Mouse (Mus musculus) lung, embryonic 15.5 days (tissue): ENCODE data around the gene Col19a1. TPM values are rescaled to one million over a fixed set of nuclear protein-coding genes. Genes with fewer than 3 reads are reported as not detected.

Source experiments
- ATAC-seq: fragments of 200-750 bp; cut with Nextera tagmentation; 2 replicates; pipeline ENCODE4 v1.8.0; 2017; ENCODE audit warnings: moderate number of reproducible peaks, borderline replicate concordance; ENCODE audit not compliant: low FRiP score, low TSS enrichment; ENCODE audit errors: extremely low read depth
- H3K27ac ChIP-seq: fragments of 300-500 bp; sonication (generic); 2 replicates; pipeline ENCODE4 v1.5.1; 2015; ENCODE audit warnings: moderate library complexity, mild to moderate bottlenecking, inconsistent platforms
- H3K27me3 ChIP-seq: fragments of 300-500 bp; sonication (generic); 2 replicates; pipeline ENCODE4 v1.6.1; 2015; ENCODE audit warnings: inconsistent platforms
- H3K36me3 ChIP-seq: fragments of 300-500 bp; sonication (generic); 2 replicates; pipeline ENCODE4 v1.6.1; 2015; ENCODE audit warnings: inconsistent platforms
- H3K4me1 ChIP-seq: fragments of 300-500 bp; sonication (generic); 2 replicates; pipeline ENCODE4 v1.6.1; 2015; ENCODE audit warnings: inconsistent platforms
- H3K4me2 ChIP-seq: fragments of 300-500 bp; sonication (generic); 2 replicates; pipeline ENCODE4 v1.6.1; 2015; ENCODE audit warnings: inconsistent platforms, mild to moderate bottlenecking, moderate library complexity
- H3K4me3 ChIP-seq: fragments of 300-500 bp; sonication (generic); 2 replicates; pipeline ENCODE4 v1.5.1; 2015; ENCODE audit warnings: mild to moderate bottlenecking, inconsistent platforms
- H3K9ac ChIP-seq: fragments of 300-500 bp; sonication (generic); 2 replicates; pipeline ENCODE4 v1.6.1; 2015; ENCODE audit warnings: inconsistent platforms
- H3K9me3 ChIP-seq: fragments of 300-500 bp; sonication (generic); 2 replicates; pipeline ENCODE4 v1.6.1; 2016; ENCODE audit warnings: inconsistent platforms
- WGBS: fragments of 180-500 bp; shearing (Covaris S2); methylation state at CpG from one replicate; pipeline ENCODE4 v1.1.7; 2015; 5-methylcytosine and 5-hydroxymethylcytosine counted together
- polyA plus RNA-seq: library from polyadenylated mRNA; unstranded; fragments of >200 nt; fragmentation: Nextera tagmentation; extraction: Ambion mirVana; gene quantifications from 2 replicates; pipeline ENCODE4 v1.2.1, GENCODE M21; 2015

The Col19a1 gene
- polyA plus RNA-seq, 1 experiment from 2014 or later, result 0.12 TPM

DNA sequence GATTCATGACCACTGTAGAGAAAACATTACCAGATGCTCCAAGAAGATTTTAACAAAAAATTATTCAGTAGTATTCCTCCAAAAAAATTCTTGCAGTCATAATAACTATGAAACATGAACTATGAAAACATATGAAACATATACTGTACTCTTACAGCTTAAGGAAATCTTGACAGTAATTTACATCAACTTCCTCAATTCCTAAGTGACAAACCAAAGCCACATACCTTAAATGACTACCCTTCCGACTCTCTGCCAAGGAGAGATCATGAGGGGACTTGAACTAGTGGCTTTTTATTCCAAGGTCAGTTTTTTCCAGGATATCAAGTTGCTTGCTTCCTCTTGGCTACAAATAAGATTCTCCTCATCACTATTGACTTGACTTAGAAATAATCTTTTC lies 39.7 kb downstream of the Col19a1 start:
- no peak for ATAC-seq
- 44% methylated on average over 1 of the region's 1 CpGs for WGBS

GRCm38 (mm10) chr1:24539852-24540251 lies 47.4 kb downstream of the Col19a1 start:
- 46% methylated on average over 1 of the region's 1 CpGs for WGBS
- no peaks in the 10 kb centered on the region for H3K4me1 ChIP-seq
- H3K27ac ChIP-seq, result no peak overlapping the region
- ATAC-seq, result no peak
- H3K9ac ChIP-seq, result no peak overlapping the region
- H3K9me3 ChIP-seq, result no peaks in the 10 kb centered on the region
- no peak overlapping the region for H3K4me3 ChIP-seq
- no peaks in the 10 kb centered on the region for H3K27me3 ChIP-seq
- H3K36me3 ChIP-seq, result no peaks in the 10 kb centered on the region
- H3K4me2 ChIP-seq, result no peak overlapping the region

More for the DNA sequence above, 39.7 kb downstream of the Col19a1 start:
- H3K4me1 ChIP-seq, result peaks cover 5% of the 10 kb centered on the region; the same call in 1 of the 2 replicates
- H3K27me3 ChIP-seq, result no peaks in the 10 kb centered on the region
- no peak overlapping the region for H3K4me3 ChIP-seq
- H3K4me2 ChIP-seq, result no peak overlapping the region
- no peak overlapping the region for H3K27ac ChIP-seq
- H3K9ac ChIP-seq, result no peak overlapping the region
- no peaks in the 10 kb centered on the region for H3K9me3 ChIP-seq
- H3K36me3 ChIP-seq, result no peaks in the 10 kb centered on the region

- Histone ChIP-seq H3K9me3 (no peaks in the 10 kb centered on the region), H3K4me1 (no peaks in the 10 kb centered on the region), H3K9ac (no peak overlapping the region), H3K36me3 (no peaks in the 10 kb centered on the region), H3K27me3 (no peaks in the 10 kb centered on the region), H3K27ac (no peak overlapping the region), H3K4me3 (no peak overlapping the region), H3K4me2 (no peak overlapping the region)
- no peak for ATAC-seq
- WGBS, result 39% methylated on average over 2 of the region's 2 CpGs
Measured at GRCm38 (mm10) chr1:24527194-24527593, 60.1 kb downstream of the Col19a1 start.

- Histone ChIP-seq H3K4me3 (no peak overlapping the region), H3K36me3 (no peaks in the 10 kb centered on the region), H3K4me2 (no peak overlapping the region), H3K27ac (no peak overlapping the region), H3K27me3 (no peaks in the 10 kb centered on the region), H3K4me1 (no peaks in the 10 kb centered on the region), H3K9me3 (no peaks in the 10 kb centered on the region), H3K9ac (no peak overlapping the region)
- ATAC-seq, result no peak
- 78% methylated on average over 4 of the region's 4 CpGs for WGBS
Measured at GRCm38 (mm10) chr1:24517462-24517861, 69.8 kb downstream of the Col19a1 start.

DNA sequence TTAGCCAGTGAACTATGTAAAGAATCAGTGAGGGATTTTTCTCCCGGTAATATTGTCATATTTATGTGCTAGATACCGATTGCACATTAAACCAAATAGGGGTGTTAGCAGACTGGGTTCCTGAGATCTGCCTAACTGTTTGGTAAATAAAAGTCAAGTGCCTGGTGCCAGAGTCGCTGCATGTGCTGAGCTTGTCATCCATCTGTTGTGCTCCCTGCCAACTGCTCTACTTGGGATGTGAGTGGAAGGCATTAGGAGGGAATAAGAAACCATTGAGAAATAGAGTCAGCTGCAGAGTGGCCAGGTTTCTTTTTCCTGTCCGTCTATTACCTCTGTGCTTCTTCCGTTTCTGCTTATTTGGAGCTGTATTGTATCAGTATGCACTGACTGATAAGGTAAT lies 71.9 kb downstream of the Col19a1 start:
- H3K4me2 ChIP-seq, result no peak overlapping the region
- H3K27me3 ChIP-seq, result no peaks in the 10 kb centered on the region
- H3K9me3 ChIP-seq, result no peaks in the 10 kb centered on the region
- WGBS, result 66% methylated on average over 5 of the region's 5 CpGs
- no peak for ATAC-seq
- H3K9ac ChIP-seq, result no peak overlapping the region
- no peak overlapping the region for H3K4me3 ChIP-seq
- H3K36me3 ChIP-seq, result no peaks in the 10 kb centered on the region
- H3K27ac ChIP-seq, result no peak overlapping the region
- H3K4me1 ChIP-seq, result no peaks in the 10 kb centered on the region

- H3K27ac ChIP-seq, result no peak overlapping the region
- H3K36me3 ChIP-seq, result no peaks in the 10 kb centered on the region
- H3K9ac ChIP-seq, result no peak overlapping the region
- WGBS, result 61% methylated on average over 6 of the region's 6 CpGs
- no peaks in the 10 kb centered on the region for H3K9me3 ChIP-seq
- no peaks in the 10 kb centered on the region for H3K27me3 ChIP-seq
- H3K4me2 ChIP-seq, result no peak overlapping the region
- H3K4me1 ChIP-seq, result no peaks in the 10 kb centered on the region
- no peak for ATAC-seq
- no peak overlapping the region for H3K4me3 ChIP-seq
Measured at GRCm38 (mm10) chr1:24511536-24511935, 75.7 kb downstream of the Col19a1 start.

DNA sequence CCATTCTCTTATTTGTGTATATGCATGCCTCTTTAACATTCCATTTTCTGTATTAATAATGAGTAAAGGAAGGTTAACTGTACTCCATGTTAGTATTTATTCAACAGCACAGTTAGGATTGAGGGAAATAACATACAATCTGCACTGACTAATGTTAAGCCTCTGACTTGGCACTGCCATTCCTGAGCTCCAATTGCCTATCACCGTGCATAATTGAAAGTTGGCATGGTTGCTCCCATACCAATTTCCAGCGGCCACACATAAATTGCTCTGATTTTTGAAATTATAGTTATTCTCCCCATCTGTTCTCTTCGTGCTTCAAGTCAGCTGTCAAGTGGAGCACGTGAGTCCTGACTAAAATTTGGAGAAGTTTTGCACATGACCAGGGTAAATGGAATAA lies 91.9 kb downstream of the Col19a1 start:
- no peak overlapping the region for H3K4me3 ChIP-seq
- H3K36me3 ChIP-seq, result no peaks in the 10 kb centered on the region
- ATAC-seq, result no peak
- H3K27me3 ChIP-seq, result no peaks in the 10 kb centered on the region
- H3K27ac ChIP-seq, result no peak overlapping the region
- H3K4me2 ChIP-seq, result no peak overlapping the region
- H3K4me1 ChIP-seq, result no peaks in the 10 kb centered on the region
- no peak overlapping the region for H3K9ac ChIP-seq
- 83% methylated on average over 4 of the region's 4 CpGs for WGBS
- H3K9me3 ChIP-seq, result no peaks in the 10 kb centered on the region

DNA sequence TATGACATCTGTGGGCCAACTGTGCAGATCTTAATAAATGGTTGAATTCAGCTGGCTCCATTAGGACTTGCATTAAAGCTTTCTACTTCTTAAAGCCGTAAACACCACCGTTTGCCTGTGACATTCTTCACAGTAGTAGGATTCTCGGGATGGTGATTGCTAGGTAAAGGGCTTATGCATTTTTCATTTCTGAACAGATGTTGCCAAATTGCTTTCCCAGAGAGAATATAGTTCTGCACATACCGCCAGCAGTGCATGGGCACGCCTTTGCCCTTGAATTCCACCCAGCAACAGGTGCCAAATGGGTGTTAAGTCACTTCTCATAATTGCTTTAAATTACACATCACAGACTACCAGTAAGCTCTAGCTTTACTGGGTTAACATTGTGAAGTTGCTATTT lies 103.1 kb downstream of the Col19a1 start:
- WGBS, result 69% methylated on average over 5 of the region's 5 CpGs
- H3K9ac ChIP-seq, result no peak overlapping the region
- no peaks in the 10 kb centered on the region for H3K27me3 ChIP-seq
- no peak for ATAC-seq
- no peaks in the 10 kb centered on the region for H3K4me1 ChIP-seq
- no peaks in the 10 kb centered on the region for H3K9me3 ChIP-seq
- H3K4me2 ChIP-seq, result no peak overlapping the region
- H3K4me3 ChIP-seq, result no peak overlapping the region
- H3K27ac ChIP-seq, result no peak overlapping the region
- H3K36me3 ChIP-seq, result no peaks in the 10 kb centered on the region

DNA sequence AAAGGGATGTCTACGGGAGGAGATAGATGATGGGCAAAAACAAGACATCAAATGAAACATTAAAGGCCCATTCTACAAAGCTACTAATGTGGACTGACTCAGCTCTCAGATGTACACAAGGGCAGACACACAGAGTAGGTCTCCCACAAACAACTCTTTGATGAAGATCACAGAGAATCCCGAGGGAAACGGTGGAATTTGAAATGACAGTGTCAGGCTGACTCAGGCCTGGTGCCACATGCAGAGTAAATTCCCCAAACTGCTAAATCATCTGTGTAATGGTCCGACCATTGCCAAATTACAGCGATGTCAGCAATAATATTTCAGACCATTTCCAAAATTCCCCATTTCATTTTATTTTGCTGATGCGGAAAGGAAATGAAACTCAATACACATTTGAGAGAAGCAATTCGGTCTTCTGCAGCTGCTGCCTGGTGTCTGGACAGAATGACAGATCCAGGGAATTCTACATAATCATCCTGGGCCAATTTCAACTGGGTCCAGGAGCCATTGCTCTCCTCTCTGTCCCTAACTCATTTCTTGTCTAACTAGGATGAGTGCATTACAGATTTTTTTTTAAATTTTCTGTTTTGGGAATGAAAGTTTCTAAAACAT lies 116.1 kb downstream of the Col19a1 start:
- Histone ChIP-seq H3K4me3 (no peak overlapping the region), H3K27ac (no peak overlapping the region), H3K9me3 (no peaks in the 10 kb centered on the region), H3K27me3 (no peaks in the 10 kb centered on the region), H3K9ac (no peak overlapping the region), H3K36me3 (no peaks in the 10 kb centered on the region), H3K4me1 (no peaks in the 10 kb centered on the region), H3K4me2 (no peak overlapping the region)
- no peak for ATAC-seq
- WGBS, result 61% methylated on average over 7 of the region's 7 CpGs

GRCm38 (mm10) chr1:24470633-24471032 lies 116.6 kb downstream of the Col19a1 start:
- H3K9me3 ChIP-seq, result no peaks in the 10 kb centered on the region
- no peak overlapping the region for H3K27ac ChIP-seq
- no peak overlapping the region for H3K9ac ChIP-seq
- no peak overlapping the region for H3K4me3 ChIP-seq
- no peak for ATAC-seq
- WGBS, result 81% methylated on average over 5 of the region's 5 CpGs
- H3K4me2 ChIP-seq, result no peak overlapping the region
- no peaks in the 10 kb centered on the region for H3K36me3 ChIP-seq
- H3K4me1 ChIP-seq, result no peaks in the 10 kb centered on the region
- no peaks in the 10 kb centered on the region for H3K27me3 ChIP-seq

- H3K36me3 ChIP-seq, result no peaks in the 10 kb centered on the region
- no peak overlapping the region for H3K4me3 ChIP-seq
- no peak overlapping the region for H3K27ac ChIP-seq
- no peaks in the 10 kb centered on the region for H3K4me1 ChIP-seq
- ATAC-seq, result no peak
- WGBS, result 57% methylated on average over 3 of the region's 3 CpGs
- no peaks in the 10 kb centered on the region for H3K9me3 ChIP-seq
- no peak overlapping the region for H3K9ac ChIP-seq
- H3K4me2 ChIP-seq, result no peak overlapping the region
- H3K27me3 ChIP-seq, result no peaks in the 10 kb centered on the region
Measured at GRCm38 (mm10) chr1:24461305-24461887, 125.9 kb downstream of the Col19a1 start.

- no peaks in the 10 kb centered on the region for H3K36me3 ChIP-seq
- H3K27me3 ChIP-seq, result no peaks in the 10 kb centered on the region
- H3K27ac ChIP-seq, result no peak overlapping the region
- no peaks in the 10 kb centered on the region for H3K9me3 ChIP-seq
- no peak for ATAC-seq
- no peaks in the 10 kb centered on the region for H3K4me1 ChIP-seq
- no peak overlapping the region for H3K4me2 ChIP-seq
- WGBS, result 68% methylated on average over 2 of the region's 2 CpGs
- H3K9ac ChIP-seq, result no peak overlapping the region
- H3K4me3 ChIP-seq, result no peak overlapping the region
Measured at GRCm38 (mm10) chr1:24458015-24458414, 129.3 kb downstream of the Col19a1 start.
